Mouse (Mus musculus) adrenal gland, adult 8-10 months (tissue): ENCODE measurements around the gene Exoc4. TPM values are rescaled to one million over a fixed set of nuclear protein-coding genes. Genes with fewer than 3 reads are reported as not detected.

Experiments
- total RNA-seq, 4 experiments: library from RNA; stranded (reverse); gene quantifications; 2 replicates each; pipeline ENCODE4 v1.2.4; 2022

The Exoc4 gene
- total RNA-seq, 4 experiments from 2014 or later, result 53.2 to 76.5 (median 58.9) TPM

Other genes with a start within 250 kb of the Exoc4 start
- 100 to 1,000 TPM; 100 to 179 (median 152) TPM for gene Chchd3, start 188.8 kb upstream of the Exoc4 start, total RNA-seq